Mouse (Mus musculus) small intestine, adult 2 months (tissue): Measurements from ENCODE around the gene Rbm17. TPM values are rescaled to one million over a fixed set of nuclear protein-coding genes. Genes with fewer than 3 reads are reported as not detected.

Experiments
- H3K27ac ChIP-seq: fragments of 200-500 bp; 2 replicates; pipeline ENCODE4 v1.5.1; 2012; ENCODE audit warnings: low read depth, low read length, control low read depth, inconsistent platforms; ENCODE audit not compliant: insufficient read depth
- H3K27me3 ChIP-seq: fragments of 200-500 bp; 2 replicates; pipeline ENCODE4 v1.6.1; 2012; ENCODE audit warnings: mild to moderate bottlenecking, moderate library complexity, low read length, inconsistent platforms; ENCODE audit not compliant: control insufficient read depth, insufficient read depth
- H3K36me3 ChIP-seq: fragments of 200-500 bp; 2 replicates; pipeline ENCODE4 v1.6.1; 2012; ENCODE audit warnings: mild to moderate bottlenecking, low read length, control low read depth, inconsistent platforms; ENCODE audit not compliant: control insufficient read depth, insufficient read depth
- H3K4me1 ChIP-seq: fragments of 200-500 bp; 2 replicates; pipeline ENCODE4 v1.6.1; 2012; ENCODE audit warnings: low read length, inconsistent platforms, mixed read lengths; ENCODE audit not compliant: control insufficient read depth, insufficient read depth, insufficient read length
- H3K4me3 ChIP-seq: fragments of 200-500 bp; 2 replicates; pipeline ENCODE4 v1.5.1; 2012; ENCODE audit warnings: low read depth, mild to moderate bottlenecking, control low read depth, inconsistent platforms, low read length, moderate library complexity
- CTCF ChIP-seq: fragments of 200-500 bp; IDR thresholded peaks from 2 replicates; pipeline ENCODE4 v1.5.1; 2012; ENCODE audit warnings: low read depth, mild to moderate bottlenecking, control low read depth, inconsistent platforms, low read length, moderate library complexity, mixed read lengths; ENCODE audit not compliant: insufficient replicate concordance, insufficient read length; ENCODE audit errors: extremely low read depth
- POLR2A ChIP-seq: fragments of 200-500 bp; IDR thresholded peaks from 2 replicates; pipeline ENCODE4 v1.6.1; 2012; ENCODE audit warnings: low read depth, mild to moderate bottlenecking, control low read depth, inconsistent platforms, low read length, moderate library complexity
- WGBS: fragments of 180-500 bp; shearing (Covaris S2); methylation state at CpG from one replicate; pipeline ENCODE4 v1.1.7; 2018; 5-methylcytosine and 5-hydroxymethylcytosine counted together
- polyA plus RNA-seq: library from polyadenylated mRNA; depleted of rRNA; stranded (reverse); fragments of >200 nt; gene quantifications from 2 replicates; pipeline ENCODE4 v1.2.3, GENCODE M21; 2012

Gene Rbm17
- polyA plus RNA-seq, 1 experiment = 14.0 TPM

DNA sequence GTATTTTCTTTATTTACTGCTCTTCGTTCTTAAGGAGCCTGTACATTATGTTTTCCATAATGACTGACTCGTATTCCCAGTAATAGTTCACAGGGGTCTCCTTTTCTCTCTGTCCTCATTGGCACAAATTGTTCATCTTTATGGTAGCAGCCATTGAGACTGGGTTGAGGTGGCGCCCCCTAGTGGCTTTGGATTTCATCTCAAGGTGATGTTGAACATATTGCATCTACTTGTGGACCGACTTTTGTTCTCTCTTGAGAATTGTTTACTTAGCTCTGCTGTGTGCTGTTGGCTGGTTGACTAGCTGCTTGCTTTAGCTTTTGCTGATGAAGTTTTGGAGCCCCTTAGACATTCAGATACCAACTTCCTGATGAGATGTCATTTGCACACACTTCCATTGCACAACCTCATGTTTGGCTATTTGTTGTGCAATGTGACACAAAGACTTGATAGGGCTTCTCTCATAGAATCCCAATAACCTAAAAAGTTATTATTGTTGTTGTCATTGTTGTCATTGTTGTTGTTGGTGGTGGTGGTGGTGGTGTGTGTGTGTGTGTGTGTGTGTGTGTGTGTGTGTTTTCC lies 36.1 kb downstream of the Rbm17 start:
- Histone ChIP-seq H3K4me1 (no peaks in the 10 kb centered on the region), H3K27me3 (no peaks in the 10 kb centered on the region), H3K4me3 (no peak overlapping the region), H3K27ac (no peak overlapping the region), H3K36me3 (no peaks in the 10 kb centered on the region)
- whole genome bisulfite sequencing = 54% methylated on average over 4 of the region's 4 CpGs
- TF ChIP-seq POLR2A (no peak), CTCF (no peak)

DNA sequence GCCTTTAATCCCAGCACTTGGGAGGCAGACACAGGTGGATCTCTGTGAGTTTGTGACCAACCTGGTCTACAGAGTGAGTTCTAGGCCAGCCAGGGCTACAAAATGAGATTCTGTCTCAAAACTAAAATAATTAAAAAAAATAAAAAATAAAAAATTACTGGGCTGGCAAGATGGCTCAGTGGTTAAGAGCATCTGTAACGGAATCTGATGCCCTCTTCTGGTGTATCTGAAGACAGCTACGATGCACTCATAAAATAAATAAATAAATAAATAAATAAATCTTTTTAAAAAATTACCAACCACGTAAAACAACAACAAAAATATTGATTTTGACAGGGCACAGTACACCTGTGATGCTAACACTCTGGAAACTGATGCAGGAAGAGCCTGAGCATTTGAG lies 37.1 kb downstream of the Rbm17 start:
- H3K4me1 ChIP-seq = no peaks in the 10 kb centered on the region
- no peak for TF ChIP-seq CTCF
- no peak for TF ChIP-seq POLR2A
- H3K4me3 ChIP-seq = no peak overlapping the region
- no peak overlapping the region for H3K27ac ChIP-seq
- 75% methylated on average over 3 of the region's 3 CpGs for WGBS
- H3K27me3 ChIP-seq = no peaks in the 10 kb centered on the region
- no peaks in the 10 kb centered on the region for H3K36me3 ChIP-seq

DNA sequence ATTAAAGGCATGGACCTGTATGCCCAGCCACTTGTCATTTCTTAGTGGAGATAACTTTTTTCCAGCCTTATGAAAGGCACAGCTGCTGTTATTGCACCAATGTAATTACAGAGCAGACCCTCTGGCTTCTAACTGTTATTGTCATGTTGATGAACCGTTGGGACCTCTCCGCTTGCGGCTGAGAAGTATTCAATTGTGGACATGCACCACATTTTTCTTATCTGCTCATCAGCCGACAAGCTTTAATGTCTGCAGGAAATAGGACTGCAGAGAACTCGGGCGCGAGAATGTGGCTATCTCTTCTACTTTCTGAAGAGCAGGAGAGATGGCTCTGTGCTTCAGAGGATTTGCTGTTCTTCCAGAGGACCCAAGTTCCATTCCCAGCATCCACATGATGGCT lies 37.7 kb downstream of the Rbm17 start:
- H3K4me3 ChIP-seq = no peak overlapping the region
- no peaks in the 10 kb centered on the region for H3K27me3 ChIP-seq
- peaks cover under 1% of the 10 kb centered on the region; the same call in 1 of the 2 replicates for H3K4me1 ChIP-seq
- TF ChIP-seq POLR2A (no peak), CTCF (no peak)
- no peaks in the 10 kb centered on the region for H3K36me3 ChIP-seq
- WGBS = 63% methylated on average over 7 of the region's 7 CpGs
- H3K27ac ChIP-seq = no peak overlapping the region

DNA sequence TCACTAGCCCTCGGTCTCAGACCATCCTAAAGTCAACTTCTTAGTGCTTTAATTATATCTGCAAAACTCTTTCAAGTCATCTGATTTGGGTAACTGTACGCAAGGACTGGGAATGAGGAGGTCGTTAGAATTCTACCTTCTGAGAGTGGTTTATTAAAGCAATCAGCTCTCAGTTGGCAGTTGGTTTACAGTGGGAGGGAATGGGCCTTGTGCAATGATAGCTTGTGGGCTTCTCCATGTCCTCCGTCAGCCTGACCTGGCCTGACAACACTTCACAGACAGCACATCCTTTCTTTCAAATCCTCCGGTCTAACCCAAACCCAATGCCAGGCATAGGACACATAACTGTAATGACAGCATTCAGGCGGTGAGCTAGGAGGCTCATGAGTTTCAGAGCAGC lies 39.2 kb downstream of the Rbm17 start:
- TF ChIP-seq CTCF (no peak), POLR2A (no peak)
- no peak overlapping the region for H3K4me3 ChIP-seq
- H3K4me1 ChIP-seq = peaks cover 3% of the 10 kb centered on the region; the same call in 1 of the 2 replicates
- H3K27ac ChIP-seq = no peak overlapping the region
- no peaks in the 10 kb centered on the region for H3K36me3 ChIP-seq
- H3K27me3 ChIP-seq = no peaks in the 10 kb centered on the region
- 82% methylated on average over 6 of the region's 6 CpGs for WGBS

DNA sequence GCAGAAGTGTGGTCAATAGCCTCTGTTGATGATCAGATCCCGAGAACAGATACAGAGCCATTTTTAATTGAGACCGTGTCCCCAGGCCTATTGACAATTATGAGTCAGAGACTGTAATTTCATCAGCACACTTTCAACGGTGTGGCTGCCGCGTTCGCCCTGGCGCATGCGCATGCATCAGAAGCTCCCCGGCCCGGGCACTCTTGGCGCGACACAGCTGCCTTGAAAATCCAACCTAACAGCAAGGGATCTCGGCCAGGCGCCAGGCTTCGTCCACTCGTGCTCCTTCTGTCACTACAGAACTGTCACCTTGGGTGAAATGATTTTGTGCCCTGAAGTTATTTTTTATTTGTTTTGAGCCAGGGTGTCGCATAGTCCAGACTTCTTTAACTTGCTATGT lies 40.7 kb downstream of the Rbm17 start:
- TF ChIP-seq POLR2A (no peak), CTCF (no peak)
- 90% methylated on average over 17 of the region's 17 CpGs for WGBS
- no peak overlapping the region for H3K27ac ChIP-seq
- no peak overlapping the region for H3K4me3 ChIP-seq
- H3K4me1 ChIP-seq = peaks cover 3% of the 10 kb centered on the region; the same call in 1 of the 2 replicates
- no peaks in the 10 kb centered on the region for H3K36me3 ChIP-seq
- no peaks in the 10 kb centered on the region for H3K27me3 ChIP-seq

DNA sequence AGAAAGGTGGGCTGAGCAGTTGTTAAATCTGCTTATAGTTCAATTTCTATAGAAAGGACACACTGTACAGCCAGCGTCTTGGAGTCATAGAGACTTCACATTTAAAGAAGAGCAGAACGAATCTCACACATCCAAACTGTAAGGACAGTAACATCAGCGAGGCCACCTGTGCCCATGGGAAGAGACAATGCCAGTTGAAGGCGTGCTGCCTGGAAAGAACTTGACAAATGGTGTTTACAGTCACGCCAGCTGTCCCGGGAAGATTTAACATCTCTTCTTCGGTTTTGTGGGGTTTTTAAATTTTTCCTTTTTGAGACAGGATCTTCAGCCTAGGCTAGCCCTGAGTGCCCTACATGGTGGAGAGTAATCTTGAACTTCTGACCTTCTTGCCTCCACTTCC lies 45.3 kb downstream of the Rbm17 start:
- Histone ChIP-seq H3K4me1 (peaks cover 3% of the 10 kb centered on the region; the same call in 1 of the 2 replicates), H3K4me3 (no peak overlapping the region), H3K27ac (no peak overlapping the region), H3K27me3 (peaks cover 4% of the 10 kb centered on the region; the same call in 1 of the 2 replicates), H3K36me3 (no peaks in the 10 kb centered on the region)
- WGBS = 83% methylated on average over 7 of the region's 7 CpGs
- no peak for TF ChIP-seq POLR2A
- TF ChIP-seq CTCF = no peak

DNA sequence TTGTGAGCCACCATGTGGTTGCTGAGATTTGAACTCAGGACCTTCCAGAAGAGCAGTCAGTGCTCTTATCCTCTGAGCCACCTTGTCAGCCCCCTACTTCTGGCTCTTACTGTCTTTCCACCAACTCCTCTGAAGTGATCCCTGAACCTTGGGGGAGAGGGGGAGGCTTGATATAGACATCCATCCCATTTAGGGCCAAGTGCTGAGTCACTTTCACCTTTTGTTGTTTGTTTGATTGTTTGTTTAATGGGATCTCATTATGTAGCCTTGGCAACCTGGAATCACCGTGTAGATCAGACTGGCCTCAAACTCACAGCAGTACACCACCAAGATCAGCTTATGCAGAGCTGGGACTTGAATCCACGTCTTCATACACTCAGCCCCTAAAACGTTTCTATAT lies 46.7 kb downstream of the Rbm17 start:
- H3K4me1 ChIP-seq = peaks cover 9% of the 10 kb centered on the region; the same call in 1 of the 2 replicates
- peaks cover 5% of the 10 kb centered on the region; the same call in 1 of the 2 replicates for H3K27me3 ChIP-seq
- 41% methylated on average over 3 of the region's 3 CpGs for WGBS
- no peak for TF ChIP-seq POLR2A
- TF ChIP-seq CTCF = no peak
- H3K4me3 ChIP-seq = no peak overlapping the region
- no peak overlapping the region for H3K27ac ChIP-seq
- H3K36me3 ChIP-seq = no peaks in the 10 kb centered on the region

DNA sequence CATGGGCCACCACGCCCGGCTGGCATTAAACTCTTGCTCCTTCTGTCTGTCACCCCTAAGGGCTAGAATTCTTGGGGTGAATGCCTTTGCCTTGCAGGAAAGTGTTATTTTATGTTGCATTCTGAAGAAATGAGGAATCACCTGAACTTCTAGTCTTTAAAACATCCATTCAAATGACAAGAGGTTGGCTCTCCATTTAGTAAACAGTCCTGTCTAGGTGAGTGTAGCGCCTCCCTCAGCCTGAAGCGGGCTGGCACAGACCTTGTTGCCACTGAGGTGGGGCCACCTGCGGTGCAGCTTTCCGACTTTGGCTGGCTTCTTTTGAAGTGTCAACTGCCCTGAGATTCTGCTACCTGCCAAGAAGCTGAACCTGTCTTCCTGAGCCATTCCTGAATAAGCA lies 48.6 kb downstream of the Rbm17 start:
- TF ChIP-seq POLR2A (no peak), CTCF (no peak)
- Histone ChIP-seq H3K27me3 (peaks cover 5% of the 10 kb centered on the region; the same call in 1 of the 2 replicates), H3K36me3 (no peaks in the 10 kb centered on the region), H3K4me1 (peaks cover 8% of the 10 kb centered on the region; the same call in 1 of the 2 replicates), H3K4me3 (no peak overlapping the region), H3K27ac (no peak overlapping the region)
- 80% methylated on average over 6 of the region's 6 CpGs for WGBS
